Mouse (Mus musculus) kidney, postnatal 14 days (tissue): Measurements from ENCODE around the gene Ell3.

Experiments
- DNase-seq: peaks from one replicate; pipeline ENCODE4 v3.0.0; 2022; ENCODE audit warnings: mixed read lengths

Ell3 gene

GRCm38 (mm10) chr2:121447006-121447405 lies 2.9 kb upstream of the Ell3 start:
- no peak for DNase-seq

GRCm38 (mm10) chr2:121446506-121446905 lies 2.4 kb upstream of the Ell3 start:
- no peak for DNase-seq

- no peak for DNase-seq
Observed at GRCm38 (mm10) chr2:121445117-121445516, 1.0 kb upstream of the Ell3 start.

GRCm38 (mm10) chr2:121443068-121443349 lies 1.1 kb downstream of the Ell3 start:
- no peak for DNase-seq

GRCm38 (mm10) chr2:121442259-121443067 lies 1.6 kb downstream of the Ell3 start:
- peak; percentile 90 for DNase-seq

- DNase-seq = no peak
Observed at GRCm38 (mm10) chr2:121441800-121442199, 2.3 kb downstream of the Ell3 start.

GRCm38 (mm10) chr2:121440834-121441605 lies 3.1 kb downstream of the Ell3 start:
- no peak for DNase-seq

GRCm38 (mm10) chr2:121439746-121440145 lies 4.3 kb downstream of the Ell3 start:
- DNase-seq = peak; percentile 72

- no peak for DNase-seq
Observed at GRCm38 (mm10) chr2:121434854-121435253, 9.2 kb downstream of the Ell3 start.

- no peak for DNase-seq
Observed at GRCm38 (mm10) chr2:121425890-121426289, 18.2 kb downstream of the Ell3 start.

GRCm38 (mm10) chr2:121423166-121423565 lies 20.9 kb downstream of the Ell3 start:
- no peak for DNase-seq

GRCm38 (mm10) chr2:121418476-121418875 lies 25.6 kb downstream of the Ell3 start:
- no peak for DNase-seq

GRCm38 (mm10) chr2:121416356-121416755 lies 27.7 kb downstream of the Ell3 start:
- no peak for DNase-seq

- no peak for DNase-seq
Observed at GRCm38 (mm10) chr2:121415591-121415990, 28.5 kb downstream of the Ell3 start.

- no peak for DNase-seq
Observed at GRCm38 (mm10) chr2:121415103-121415502, 29.0 kb downstream of the Ell3 start.

- DNase-seq = no peak
Observed at GRCm38 (mm10) chr2:121414139-121414685, 29.9 kb downstream of the Ell3 start.

GRCm38 (mm10) chr2:121413387-121414042 lies 30.6 kb downstream of the Ell3 start, which contains the start of the genes Pdia3 and Catsper2:
Gene Pdia3 (plus strand): TSS chr2:121413775.
Gene Catsper2 (minus strand): TSS chr2:121413792.
- DNase-seq = peak; percentile 98

- DNase-seq = no peak
Observed at GRCm38 (mm10) chr2:121412843-121413386, 31.2 kb downstream of the Ell3 start.

GRCm38 (mm10) chr2:121408160-121408559 lies 35.9 kb downstream of the Ell3 start:
- DNase-seq = peak; percentile 27

- DNase-seq = peak; percentile 25
Observed at GRCm38 (mm10) chr2:121403296-121403695, 40.8 kb downstream of the Ell3 start.

GRCm38 (mm10) chr2:121396624-121397023 lies 47.5 kb downstream of the Ell3 start:
- DNase-seq = peak; percentile 79
